Mouse (Mus musculus) midbrain, embryonic 12.5 days (tissue): Measurements from ENCODE around the gene Fgfr2. TPM values are rescaled to one million over a fixed set of nuclear protein-coding genes. Genes with fewer than 3 reads are reported as not detected.

Source experiments
- ATAC-seq: fragments of 200-750 bp; cut with Nextera tagmentation; 2 replicates; pipeline ENCODE4 v1.8.0; 2017; ENCODE audit warnings: low read depth, moderate TSS enrichment, moderate library complexity; ENCODE audit not compliant: low FRiP score
- H3K27ac ChIP-seq: fragments of 300-500 bp; sonication (generic); replicated peaks from 2 replicates; pipeline ENCODE4 v1.5.1; 2016; ENCODE audit warnings: mild to moderate bottlenecking
- H3K27me3 ChIP-seq: fragments of 300-500 bp; sonication (generic); 2 replicates; pipeline ENCODE4 v1.6.1; 2016; ENCODE audit warnings: mild to moderate bottlenecking
- H3K36me3 ChIP-seq: fragments of 300-500 bp; sonication (generic); 2 replicates; pipeline ENCODE4 v1.6.1; 2016
- H3K4me1 ChIP-seq: fragments of 300-500 bp; sonication (generic); 2 replicates; pipeline ENCODE4 v1.6.1; 2016
- H3K4me2 ChIP-seq: fragments of 300-500 bp; sonication (generic); replicated peaks from 2 replicates; pipeline ENCODE4 v1.6.1; 2016; ENCODE audit warnings: mild to moderate bottlenecking, moderate library complexity
- H3K4me3 ChIP-seq: fragments of 300-500 bp; sonication (generic); 2 replicates; pipeline ENCODE4 v1.5.1; 2016; ENCODE audit warnings: mild to moderate bottlenecking
- H3K9ac ChIP-seq: fragments of 300-500 bp; sonication (generic); replicated peaks from 2 replicates; pipeline ENCODE4 v1.6.1; 2016; ENCODE audit warnings: mild to moderate bottlenecking, moderate library complexity
- H3K9me3 ChIP-seq: fragments of 300-500 bp; sonication (generic); 2 replicates; pipeline ENCODE4 v1.6.1; 2016; ENCODE audit warnings: mild to moderate bottlenecking
- WGBS: fragments of 180-500 bp; shearing (Covaris S2); methylation state at CpG from one replicate; pipeline ENCODE4 v1.1.7; 2016; 5-methylcytosine and 5-hydroxymethylcytosine counted together
- polyA plus RNA-seq: library from polyadenylated mRNA; unstranded; fragments of >200 nt; fragmentation: Nextera tagmentation; extraction: Ambion mirVana; gene quantifications from 2 replicates; pipeline ENCODE4 v1.2.1, GENCODE M21; 2016

The Fgfr2 gene
- polyA plus RNA-seq, 1 experiment from 2014 or later = 96.5 TPM

GRCm38 (mm10) chr7:130248403-130248802 lies 2874.7 kb downstream of the Fgfr2 start:
- Histone ChIP-seq H3K4me2 (no peak overlapping the region), H3K4me3 (no peak overlapping the region), H3K27ac (no peak overlapping the region), H3K27me3 (peaks cover 15% of the 10 kb centered on the region; the same call in 1 of the 2 replicates), H3K9me3 (no peaks in the 10 kb centered on the region), H3K9ac (0 out of 2 replicates have a peak overlapping the region, but pooled peaks have one; percentile 4), H3K4me1 (peaks cover 87% of the 10 kb centered on the region), H3K36me3 (no peaks in the 10 kb centered on the region)
- no peak for ATAC-seq
- 71% methylated on average over 7 of the region's 7 CpGs for WGBS

GRCm38 (mm10) chr7:130247831-130248230 lies 2875.3 kb downstream of the Fgfr2 start:
- Histone ChIP-seq H3K9me3 (no peaks in the 10 kb centered on the region), H3K27ac (no peak overlapping the region), H3K27me3 (peaks cover 12% of the 10 kb centered on the region; the same call in 1 of the 2 replicates), H3K4me2 (no peak overlapping the region), H3K4me3 (no peak overlapping the region), H3K4me1 (peaks cover 82% of the 10 kb centered on the region), H3K9ac (no peak overlapping the region), H3K36me3 (no peaks in the 10 kb centered on the region)
- WGBS = 89% methylated on average over 10 of the region's 10 CpGs
- no peak for ATAC-seq

- H3K9ac ChIP-seq = no peak overlapping the region
- H3K27me3 ChIP-seq = peaks cover 6% of the 10 kb centered on the region; the same call in 1 of the 2 replicates
- no peaks in the 10 kb centered on the region for H3K9me3 ChIP-seq
- WGBS = 74% methylated on average over 7 of the region's 7 CpGs
- no peaks in the 10 kb centered on the region for H3K36me3 ChIP-seq
- H3K4me3 ChIP-seq = no peak overlapping the region
- no peak overlapping the region for H3K27ac ChIP-seq
- no peak for ATAC-seq
- peaks cover 68% of the 10 kb centered on the region for H3K4me1 ChIP-seq
- H3K4me2 ChIP-seq = no peak overlapping the region
Measured at GRCm38 (mm10) chr7:130246483-130246882, 2876.7 kb downstream of the Fgfr2 start.

- H3K9me3 ChIP-seq = no peaks in the 10 kb centered on the region
- WGBS = 64% methylated on average over 7 of the region's 7 CpGs
- H3K9ac ChIP-seq = no peak overlapping the region
- no peaks in the 10 kb centered on the region; the same call in 1 of the 2 replicates for H3K27me3 ChIP-seq
- no peak overlapping the region for H3K4me3 ChIP-seq
- H3K4me2 ChIP-seq = no peak overlapping the region
- no peak for ATAC-seq
- H3K4me1 ChIP-seq = peaks cover 51% of the 10 kb centered on the region
- H3K36me3 ChIP-seq = 0 out of 2 replicates have a peak, but pooled peaks cover 7% of the 10 kb centered on the region
- no peak overlapping the region for H3K27ac ChIP-seq
Measured at GRCm38 (mm10) chr7:130244545-130244944, 2878.6 kb downstream of the Fgfr2 start.

- H3K36me3 ChIP-seq = 0 out of 2 replicates have a peak, but pooled peaks cover 7% of the 10 kb centered on the region
- no peak for ATAC-seq
- WGBS = 82% methylated on average over 4 of the region's 4 CpGs
- no peak overlapping the region for H3K9ac ChIP-seq
- no peaks in the 10 kb centered on the region; the same call in 1 of the 2 replicates for H3K27me3 ChIP-seq
- H3K4me2 ChIP-seq = no peak overlapping the region
- peaks cover 46% of the 10 kb centered on the region for H3K4me1 ChIP-seq
- H3K27ac ChIP-seq = no peak overlapping the region
- no peak overlapping the region for H3K4me3 ChIP-seq
- H3K9me3 ChIP-seq = no peaks in the 10 kb centered on the region
Measured at GRCm38 (mm10) chr7:130243811-130244210, 2879.3 kb downstream of the Fgfr2 start.

- WGBS = 84% methylated on average over 9 of the region's 9 CpGs
- Histone ChIP-seq H3K36me3 (0 out of 2 replicates have a peak, but pooled peaks cover 7% of the 10 kb centered on the region), H3K4me2 (no peak overlapping the region), H3K27me3 (no peaks in the 10 kb centered on the region), H3K27ac (no peak overlapping the region), H3K9ac (no peak overlapping the region), H3K9me3 (no peaks in the 10 kb centered on the region), H3K4me1 (peaks cover 23% of the 10 kb centered on the region), H3K4me3 (no peak overlapping the region)
- ATAC-seq = no peak
Measured at GRCm38 (mm10) chr7:130240191-130240590, 2883.0 kb downstream of the Fgfr2 start.

- no peak for ATAC-seq
- Histone ChIP-seq H3K9ac (no peak overlapping the region), H3K27ac (no peak overlapping the region), H3K4me1 (peaks cover 5% of the 10 kb centered on the region; the same call in 1 of the 2 replicates), H3K36me3 (peaks cover 13% of the 10 kb centered on the region), H3K9me3 (0 out of 2 replicates have a peak, but pooled peaks cover 2% of the 10 kb centered on the region), H3K4me3 (no peak overlapping the region), H3K4me2 (no peak overlapping the region), H3K27me3 (no peaks in the 10 kb centered on the region)
- WGBS = 88% methylated on average over 5 of the region's 5 CpGs
Measured at GRCm38 (mm10) chr7:130237244-130237643, 2885.9 kb downstream of the Fgfr2 start.

GRCm38 (mm10) chr7:130233777-130234176 lies 2889.4 kb downstream of the Fgfr2 start:
- Histone ChIP-seq H3K9ac (no peak overlapping the region), H3K4me2 (no peak overlapping the region), H3K36me3 (peaks cover 6% of the 10 kb centered on the region), H3K4me1 (peaks cover 22% of the 10 kb centered on the region), H3K27ac (no peak overlapping the region), H3K4me3 (no peak overlapping the region), H3K9me3 (0 out of 2 replicates have a peak, but pooled peaks cover 2% of the 10 kb centered on the region), H3K27me3 (no peaks in the 10 kb centered on the region)
- no peak for ATAC-seq
- WGBS = 83% methylated on average over 7 of the region's 7 CpGs

- no peak overlapping the region for H3K27ac ChIP-seq
- 0 out of 2 replicates have a peak, but pooled peaks cover 2% of the 10 kb centered on the region for H3K9me3 ChIP-seq
- H3K4me2 ChIP-seq = no peak overlapping the region
- ATAC-seq = no peak
- peaks cover 26% of the 10 kb centered on the region for H3K36me3 ChIP-seq
- H3K4me1 ChIP-seq = peaks cover 33% of the 10 kb centered on the region
- H3K4me3 ChIP-seq = no peak overlapping the region
- WGBS = 90% methylated on average over 4 of the region's 4 CpGs
- H3K9ac ChIP-seq = no peak overlapping the region
- H3K27me3 ChIP-seq = 0 out of 2 replicates have a peak, but pooled peaks cover 3% of the 10 kb centered on the region
Measured at GRCm38 (mm10) chr7:130230034-130230433, 2893.1 kb downstream of the Fgfr2 start.

GRCm38 (mm10) chr7:130225227-130225626 lies 2897.9 kb downstream of the Fgfr2 start:
- H3K4me3 ChIP-seq = no peak overlapping the region
- peaks cover 39% of the 10 kb centered on the region for H3K4me1 ChIP-seq
- no peaks in the 10 kb centered on the region for H3K9me3 ChIP-seq
- 77% methylated on average over 3 of the region's 3 CpGs for WGBS
- no peak overlapping the region for H3K27ac ChIP-seq
- no peak for ATAC-seq
- peaks cover 20% of the 10 kb centered on the region; the same call in 1 of the 2 replicates for H3K36me3 ChIP-seq
- no peak overlapping the region for H3K4me2 ChIP-seq
- H3K27me3 ChIP-seq = 0 out of 2 replicates have a peak, but pooled peaks cover 3% of the 10 kb centered on the region
- no peak overlapping the region for H3K9ac ChIP-seq

- no peak for ATAC-seq
- no peak overlapping the region for H3K9ac ChIP-seq
- peaks cover 20% of the 10 kb centered on the region for H3K36me3 ChIP-seq
- no peaks in the 10 kb centered on the region for H3K9me3 ChIP-seq
- WGBS = 86% methylated on average over 8 of the region's 8 CpGs
- H3K4me3 ChIP-seq = no peak overlapping the region
- no peak overlapping the region for H3K27ac ChIP-seq
- H3K27me3 ChIP-seq = peaks cover 21% of the 10 kb centered on the region; the same call in 1 of the 2 replicates
- no peak overlapping the region for H3K4me2 ChIP-seq
- H3K4me1 ChIP-seq = peaks cover 36% of the 10 kb centered on the region
Measured at GRCm38 (mm10) chr7:130222633-130223354, 2900.4 kb downstream of the Fgfr2 start.

GRCm38 (mm10) chr7:130221661-130222387 lies 2901.3 kb downstream of the Fgfr2 start:
- Histone ChIP-seq H3K27me3 (peaks cover 19% of the 10 kb centered on the region; the same call in 1 of the 2 replicates), H3K9me3 (no peaks in the 10 kb centered on the region), H3K4me2 (no peak overlapping the region), H3K4me3 (no peak overlapping the region), H3K4me1 (peaks cover 30% of the 10 kb centered on the region), H3K36me3 (peaks cover 12% of the 10 kb centered on the region), H3K9ac (no peak overlapping the region), H3K27ac (0 out of 2 replicates have a peak overlapping the region, but pooled peaks have one; percentile 2)
- ATAC-seq = no peak
- WGBS = 76% methylated on average over 17 of the region's 17 CpGs
